Mouse (Mus musculus) liver, postnatal 0 days (tissue): ENCODE results near the gene Pcsk5. TPM values are rescaled to one million over a fixed set of nuclear protein-coding genes. Genes with fewer than 3 reads are reported as not detected.

Experiments used
- ATAC-seq: fragments of 200-750 bp; cut with Nextera tagmentation; 2 replicates; pipeline ENCODE4 v1.8.0; 2017; ENCODE audit warnings: mild to moderate bottlenecking, moderate library complexity
- DNase-seq: peaks from one replicate; pipeline ENCODE4 v3.0.0-alpha.2; 2016
- H3K27ac ChIP-seq: fragments of 300-500 bp; sonication (generic); 2 replicates; pipeline ENCODE4 v1.5.1; 2014; ENCODE audit warnings: antibody characterized with exemption, moderate library complexity, mild to moderate bottlenecking, low read depth
- H3K27me3 ChIP-seq: fragments of 300-500 bp; sonication (generic); 2 replicates; pipeline ENCODE4 v1.6.1; 2014; ENCODE audit warnings: low read length, control low read depth, mixed read lengths; ENCODE audit not compliant: insufficient read depth
- H3K36me3 ChIP-seq: fragments of 300-500 bp; sonication (generic); replicated peaks from 2 replicates; pipeline ENCODE4 v1.6.1; 2014; ENCODE audit warnings: mild to moderate bottlenecking, control low read depth, low read length, moderate library complexity, mixed read lengths; ENCODE audit not compliant: insufficient read depth
- H3K4me1 ChIP-seq: fragments of 300-500 bp; sonication (generic); 2 replicates; pipeline ENCODE4 v1.6.1; 2014; ENCODE audit warnings: antibody characterized with exemption, mild to moderate bottlenecking, control low read depth; ENCODE audit not compliant: insufficient read depth
- H3K4me2 ChIP-seq: fragments of 300-500 bp; sonication (generic); 2 replicates; pipeline ENCODE4 v1.6.1; 2014; ENCODE audit warnings: low read depth, mild to moderate bottlenecking, low read length, moderate library complexity, mixed read lengths
- H3K4me3 ChIP-seq: fragments of 300-500 bp; sonication (generic); 2 replicates; pipeline ENCODE4 v1.5.1; 2014; ENCODE audit warnings: low read depth, low read length
- H3K9ac ChIP-seq: fragments of 300-500 bp; sonication (generic); replicated peaks from 2 replicates; pipeline ENCODE4 v1.6.1; 2014; ENCODE audit warnings: mild to moderate bottlenecking, moderate library complexity
- H3K9me3 ChIP-seq: fragments of 300-500 bp; sonication (generic); 2 replicates; pipeline ENCODE4 v1.6.1; 2016; ENCODE audit warnings: mild to moderate bottlenecking, control low read depth, low read length, mixed read lengths
- CTCF ChIP-seq: sonication (generic); IDR thresholded peaks from 2 replicates; pipeline ENCODE4 v1.5.1; 2016; ENCODE audit warnings: antibody characterized with exemption, low read depth
- EP300 ChIP-seq: IDR thresholded peaks from 2 replicates; pipeline ENCODE4 v1.6.1; 2016; ENCODE audit warnings: antibody characterized with exemption, low read depth, mild to moderate bottlenecking
- WGBS: fragments of 180-500 bp; shearing (Covaris S2); extraction: QIAGEN DNeasy Blood & Tissue Kit; methylation state at CpG from one replicate; pipeline ENCODE4 v1.1.7; 2014; ENCODE audit not compliant: insufficient replicate concordance; 5-methylcytosine and 5-hydroxymethylcytosine counted together
- polyA plus RNA-seq: library from polyadenylated mRNA; unstranded; fragments of >200 nt; fragmentation: Nextera tagmentation; extraction: Ambion mirVana; gene quantifications from 2 replicates; pipeline ENCODE4 v1.2.1, GENCODE M21; 2015

Gene Pcsk5
- polyA plus RNA-seq, 1 experiment from 2014 or later = 4.1 TPM

- WGBS = 84% methylated on average over 9 of the region's 9 CpGs
- Histone ChIP-seq H3K36me3 (no peaks in the 10 kb centered on the region), H3K4me2 (no peak overlapping the region), H3K9me3 (no peaks in the 10 kb centered on the region), H3K27ac (no peak overlapping the region), H3K4me1 (no peaks in the 10 kb centered on the region), H3K27me3 (no peaks in the 10 kb centered on the region), H3K4me3 (no peak overlapping the region), H3K9ac (no peak overlapping the region)
- TF ChIP-seq EP300 = no peak
- no peak for TF ChIP-seq CTCF
- DNase-seq = no peak
- ATAC-seq = no peak
These were observed 345.4 kb downstream of the Pcsk5 start for GRCm38 (mm10) chr19:17491822-17492544.

- ATAC-seq = peak; percentile 99
- TF ChIP-seq EP300 (no peak), CTCF (no peak)
- Histone ChIP-seq H3K36me3 (no peaks in the 10 kb centered on the region), H3K27ac (peak overlapping the region; percentile 49), H3K4me3 (no peak overlapping the region), H3K9me3 (no peaks in the 10 kb centered on the region), H3K4me2 (no peak overlapping the region), H3K27me3 (no peaks in the 10 kb centered on the region), H3K9ac (no peak overlapping the region), H3K4me1 (no peaks in the 10 kb centered on the region)
- 66% methylated on average over 3 of the region's 3 CpGs for WGBS
- peak; percentile 63 for DNase-seq
These were observed 346.1 kb downstream of the Pcsk5 start for GRCm38 (mm10) chr19:17491322-17491721.

GRCm38 (mm10) chr19:17489866-17490141 is 347.6 kb downstream of the Pcsk5 start:
- Histone ChIP-seq H3K4me2 (no peak overlapping the region), H3K9ac (no peak overlapping the region), H3K4me3 (no peak overlapping the region), H3K4me1 (no peaks in the 10 kb centered on the region), H3K27me3 (no peaks in the 10 kb centered on the region), H3K36me3 (no peaks in the 10 kb centered on the region), H3K9me3 (no peaks in the 10 kb centered on the region), H3K27ac (no peak overlapping the region)
- WGBS = 53% methylated on average over 3 of the region's 3 CpGs
- DNase-seq = no peak
- no peak for TF ChIP-seq CTCF
- TF ChIP-seq EP300 = no peak
- ATAC-seq = no peak

GRCm38 (mm10) chr19:17489041-17489865 is 348.2 kb downstream of the Pcsk5 start:
- Histone ChIP-seq H3K9me3 (no peaks in the 10 kb centered on the region), H3K9ac (no peak overlapping the region), H3K4me2 (no peak overlapping the region), H3K4me3 (no peak overlapping the region), H3K27me3 (no peaks in the 10 kb centered on the region), H3K4me1 (no peaks in the 10 kb centered on the region), H3K36me3 (no peaks in the 10 kb centered on the region), H3K27ac (no peak overlapping the region)
- ATAC-seq = no peak
- WGBS = 61% methylated on average over 17 of the region's 17 CpGs
- no peak for DNase-seq
- no peak for TF ChIP-seq CTCF
- no peak for TF ChIP-seq EP300

GRCm38 (mm10) chr19:17482126-17482790 is 355.2 kb downstream of the Pcsk5 start:
- 52% methylated on average over 6 of the region's 6 CpGs for WGBS
- H3K9ac ChIP-seq = no peak overlapping the region
- DNase-seq (no peak), ATAC-seq (no peak)
- H3K27me3 ChIP-seq = no peaks in the 10 kb centered on the region
- no peak overlapping the region for H3K4me3 ChIP-seq
- H3K9me3 ChIP-seq = no peaks in the 10 kb centered on the region
- H3K36me3 ChIP-seq = no peaks in the 10 kb centered on the region
- TF ChIP-seq CTCF (no peak), EP300 (no peak)
- H3K4me1 ChIP-seq = peaks cover 7% of the 10 kb centered on the region
- no peak overlapping the region for H3K4me2 ChIP-seq
- H3K27ac ChIP-seq = no peak overlapping the region

GRCm38 (mm10) chr19:17479471-17479870 is 358.0 kb downstream of the Pcsk5 start:
- peaks cover 7% of the 10 kb centered on the region for H3K4me1 ChIP-seq
- H3K4me3 ChIP-seq = no peak overlapping the region
- H3K27ac ChIP-seq = no peak overlapping the region
- H3K9me3 ChIP-seq = no peaks in the 10 kb centered on the region
- 84% methylated on average over 5 of the region's 5 CpGs for WGBS
- no peaks in the 10 kb centered on the region for H3K36me3 ChIP-seq
- DNase-seq (no peak), ATAC-seq (no peak)
- H3K27me3 ChIP-seq = no peaks in the 10 kb centered on the region
- H3K4me2 ChIP-seq = no peak overlapping the region
- TF ChIP-seq EP300 (no peak), CTCF (no peak)
- H3K9ac ChIP-seq = no peak overlapping the region
